Mouse (Mus musculus) MEL (cell line): Measurements from ENCODE around the gene Fam205c.

Experiments used
- CTCF ChIP-seq, 3 experiments: IDR thresholded peaks in 2 of 3; conservative IDR thresholded peaks in 1 of 3; 2 replicates each; pipeline ENCODE4 v1.5.1; 2011 to 2012; ENCODE audit warnings: low read length in 3 of 3, low read depth in 2 of 3, mild to moderate bottlenecking in 2 of 3, improper control_type of control experiment in 1 of 3, inconsistent platforms in 1 of 3, mixed read lengths in 1 of 3, moderate library complexity in 1 of 3; ENCODE audit not compliant: control insufficient read depth in 1 of 3, insufficient read depth in 1 of 3, poor library complexity in 1 of 3, severe bottlenecking in 1 of 3
- ZMIZ1 ChIP-seq: IDR thresholded peaks from 2 replicates; pipeline ENCODE4 v1.6.1; 2012; ENCODE audit warnings: low read depth, mild to moderate bottlenecking, inconsistent platforms, low read length, improper control_type of control experiment, moderate library complexity

DNA sequence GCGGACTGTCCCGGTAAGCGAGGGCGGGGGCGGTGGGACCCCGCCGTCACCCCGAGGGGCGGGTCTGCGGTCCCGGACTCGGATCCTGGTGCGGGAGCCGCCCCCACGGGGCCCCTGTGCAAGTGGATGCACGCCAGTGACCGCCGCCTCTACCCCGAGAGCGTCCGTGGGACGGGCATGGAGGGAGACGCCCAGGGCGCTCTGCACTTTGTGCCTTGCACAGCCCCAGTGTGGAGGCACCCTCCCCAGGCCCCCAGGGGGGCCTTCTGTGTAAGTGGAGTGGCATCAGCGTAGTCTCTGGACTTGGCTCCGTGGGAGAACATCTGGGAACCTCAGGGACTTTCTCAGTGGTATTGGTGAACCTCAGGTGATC lies 43.4 kb upstream of the Fam205c start:
- TF ChIP-seq ZMIZ1 (no peak), CTCF (IDR thresholded peaks at IDR 0.05 in 2 of 3, conservative IDR thresholded peaks at IDR 0.05 in 1 of 3; ENCODE audit: control insufficient read depth in 1 of 3, insufficient read depth in 1 of 3, low read depth in 2 of 3, low read length in 3 of 3, poor library complexity in 1 of 3, severe bottlenecking in 1 of 3) (no peak)
